Mouse (Mus musculus) adrenal gland, postnatal 10 days (tissue): ENCODE results near the gene Fam98a. TPM values are rescaled to one million over a fixed set of nuclear protein-coding genes. Genes with fewer than 3 reads are reported as not detected.

Source experiments
- DNase-seq: peaks from one replicate; pipeline ENCODE4 v3.0.0; 2021; ENCODE audit warnings: mixed read lengths
- long read RNA-seq, 2 experiments: library from polyadenylated mRNA; stranded (forward); transcript quantifications; one replicate each; pipeline ENCODE4 v2.0.0; 2021
- total RNA-seq, 2 experiments: library from RNA; stranded (reverse); gene quantifications; 2 replicates each; pipeline ENCODE4 v1.2.3; 2021

Gene Fam98a
- 10 to 100 TPM; 24.8 to 32.8 TPM for total RNA-seq
- long read RNA-seq, experiment 1, transcript Fam98a-201 (8 exons, 2,817 nt), result major isoform, 22 of 23 reads
- long read RNA-seq, experiment 1, partial matches to known transcripts, result 1 of 23 reads
- long read RNA-seq, experiment 1, other reads (novel, unspliced or antisense), result 0 of 23 reads
- long read RNA-seq, experiment 2, transcript Fam98a-201 (8 exons, 2,817 nt), result major isoform, 5 of 7 reads
- long read RNA-seq, experiment 2, partial matches to known transcripts, result 0 of 7 reads
- long read RNA-seq, experiment 2, other reads (novel, unspliced or antisense), result 2 of 7 reads

GRCm38 (mm10) chr17:75551512-75552400 is at the start of gene Fam98a:
TSS of gene Fam98a (minus strand) at chr17:75551946.
- peak; percentile 99 for DNase-seq

GRCm38 (mm10) chr17:75598652-75599051 is 46.9 kb upstream of the Fam98a start:
- DNase-seq, result no peak

GRCm38 (mm10) chr17:75582738-75583137 is 31.0 kb upstream of the Fam98a start:
- no peak for DNase-seq

DNA sequence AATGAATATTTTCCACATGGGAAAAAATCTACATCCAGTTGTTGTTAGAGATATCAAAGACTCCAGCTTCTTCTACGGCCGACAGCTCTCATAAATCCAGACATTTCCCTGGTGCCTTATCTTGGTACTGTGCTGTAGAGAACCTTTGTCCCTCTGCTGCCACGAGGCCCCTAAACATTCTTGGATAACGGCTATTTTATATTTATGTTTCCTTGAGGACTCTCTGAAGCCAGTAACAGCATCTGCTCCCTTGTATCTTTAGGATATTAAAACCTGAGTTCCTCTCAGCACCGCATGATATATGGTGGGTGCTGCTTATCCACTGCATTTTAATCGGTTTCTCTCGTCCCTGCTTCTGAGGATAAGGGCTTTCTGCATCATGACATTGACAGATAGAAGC is 23.9 kb upstream of the Fam98a start:
- DNase-seq, result no peak

DNA sequence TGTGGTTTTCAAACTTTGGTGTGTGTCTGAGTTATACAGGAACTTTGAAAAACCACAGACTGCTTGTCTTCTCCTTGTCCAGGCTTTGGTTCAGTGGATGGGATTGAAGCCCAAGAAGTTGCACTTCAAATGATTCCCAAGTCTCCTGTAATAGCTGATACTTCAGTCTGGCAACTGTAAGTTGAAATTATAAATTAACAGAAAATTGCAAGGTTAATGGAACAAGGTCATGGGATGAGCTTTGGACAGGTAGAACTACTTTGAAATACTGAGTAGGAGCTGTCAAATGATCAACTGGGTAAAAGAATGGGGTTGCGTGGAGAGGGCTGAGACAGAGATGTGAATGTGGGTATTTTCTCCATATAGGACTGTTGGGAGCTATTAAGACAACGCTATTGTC is 6.3 kb upstream of the Fam98a start:
- no peak for DNase-seq

DNA sequence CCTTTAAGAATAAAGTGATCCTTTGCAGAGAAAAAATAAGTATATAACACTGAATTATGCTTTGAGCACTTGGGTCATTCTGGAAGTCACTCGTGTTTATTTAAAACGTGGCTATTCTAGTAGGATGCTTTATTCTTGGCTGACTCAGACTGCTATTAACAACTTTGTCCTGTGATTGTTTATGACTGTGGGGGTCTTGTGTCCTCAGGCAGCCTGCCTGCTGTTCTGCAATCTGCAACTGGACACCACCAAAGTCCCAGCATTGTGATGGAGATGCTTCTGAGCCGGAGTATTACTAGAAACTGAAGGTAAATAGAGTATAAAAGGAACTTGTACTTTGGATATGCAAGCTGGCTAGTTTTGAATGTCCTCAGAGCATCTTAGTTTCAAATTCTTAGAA is 5.3 kb upstream of the Fam98a start:
- DNase-seq, result no peak

DNA sequence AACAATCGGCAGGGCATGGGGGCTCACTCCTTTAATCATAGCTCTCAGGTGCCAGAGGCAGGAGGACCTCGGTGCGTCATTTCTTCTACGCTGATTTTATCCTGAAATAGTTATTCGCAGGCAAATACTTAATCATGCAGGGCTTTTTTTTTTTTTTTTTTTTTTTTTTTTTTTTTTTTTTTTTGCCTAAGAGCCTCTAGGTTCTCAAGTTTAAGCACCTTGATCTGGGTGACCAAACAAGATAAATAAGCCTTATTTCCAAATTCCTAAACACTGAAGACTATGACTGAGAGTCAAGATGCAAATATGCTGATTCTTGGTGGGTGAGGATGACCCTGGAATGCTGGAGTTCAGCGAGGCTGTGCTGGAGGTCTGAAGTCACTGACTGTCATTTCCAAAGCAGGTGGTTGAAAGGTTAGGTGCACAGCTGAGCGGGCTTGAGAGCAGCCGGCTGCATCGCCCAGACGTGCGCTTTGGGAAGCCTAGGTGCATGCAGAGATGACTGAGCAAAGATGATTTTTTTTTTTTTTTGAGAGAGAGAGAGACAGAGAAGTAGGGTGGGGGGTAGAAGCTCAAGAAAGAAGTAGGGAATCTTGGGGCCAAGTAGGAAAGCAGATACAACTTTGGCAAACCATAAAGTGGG is 854 bp downstream of the Fam98a start:
- peak; percentile 19 for DNase-seq

GRCm38 (mm10) chr17:75544262-75544661 is 7.5 kb downstream of the Fam98a start:
- peak; percentile 43 for DNase-seq

GRCm38 (mm10) chr17:75543434-75543833 is 8.3 kb downstream of the Fam98a start:
- no peak for DNase-seq

DNA sequence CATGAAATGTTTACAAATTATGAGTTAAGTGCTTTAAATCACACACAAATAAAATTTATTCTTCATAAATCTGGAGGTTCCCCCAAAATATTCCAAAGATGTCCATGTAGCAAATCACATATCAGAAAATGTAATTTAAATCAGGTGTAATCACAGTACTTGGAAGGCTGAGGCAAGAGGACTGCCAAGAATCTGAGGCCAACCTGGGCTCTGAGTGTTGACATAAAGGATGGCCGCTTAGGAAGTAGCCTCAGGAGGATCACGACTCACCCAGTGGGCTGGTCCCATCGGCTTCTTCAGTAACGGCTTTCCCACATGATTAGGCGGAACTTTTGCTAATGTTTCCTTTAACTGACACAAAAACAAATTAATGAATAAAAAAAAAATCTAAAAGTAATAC is 11.9 kb downstream of the Fam98a start:
- DNase-seq, result no peak

DNA sequence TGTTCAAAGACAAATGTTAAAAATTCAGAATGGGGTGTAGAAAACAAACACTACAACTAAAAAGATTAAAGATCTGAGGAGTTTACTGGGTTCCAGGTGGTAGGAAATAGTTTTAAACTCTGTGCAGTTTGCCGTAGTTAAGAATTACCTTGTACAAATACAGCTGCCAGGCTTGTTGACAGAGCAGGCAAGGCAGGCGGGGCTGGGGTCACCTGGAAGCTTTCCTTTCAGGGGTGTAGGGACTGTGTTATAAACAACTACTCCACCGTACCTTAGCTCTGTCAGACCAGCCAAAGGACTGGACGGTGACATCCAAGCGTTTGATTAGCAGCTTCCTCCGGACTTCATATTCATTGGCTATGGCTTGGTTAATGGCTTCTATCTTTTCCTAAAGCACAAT is 12.6 kb downstream of the Fam98a start:
- DNase-seq, result no peak

- no peak for DNase-seq
These were observed 13.3 kb downstream of the Fam98a start for GRCm38 (mm10) chr17:75538431-75538830.

GRCm38 (mm10) chr17:75537050-75537445 is 14.7 kb downstream of the Fam98a start:
- no peak for DNase-seq

- peak; percentile 53 for DNase-seq
These were observed 15.2 kb downstream of the Fam98a start for GRCm38 (mm10) chr17:75536396-75537049.

DNA sequence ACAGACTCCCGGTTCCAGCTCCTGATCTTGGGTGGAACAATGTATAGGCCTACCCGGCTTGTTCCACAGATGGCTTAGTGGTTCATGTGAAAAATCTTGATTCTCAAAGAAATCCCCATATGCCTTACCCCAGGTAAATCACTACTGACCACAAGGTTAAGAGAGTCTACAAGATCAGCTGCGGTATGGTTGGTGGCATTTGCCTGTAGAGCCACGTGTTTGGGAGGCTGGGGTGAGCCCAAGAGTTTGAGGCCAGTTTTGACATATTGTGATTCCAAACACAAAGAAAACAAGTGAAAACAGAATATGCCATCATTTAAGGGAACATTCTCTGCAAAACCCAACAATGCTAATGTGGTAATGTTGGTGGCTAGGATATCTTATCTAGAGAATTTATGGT is 16.1 kb downstream of the Fam98a start:
- no peak for DNase-seq

- no peak for DNase-seq
These were observed 17.3 kb downstream of the Fam98a start for GRCm38 (mm10) chr17:75534314-75535020.

DNA sequence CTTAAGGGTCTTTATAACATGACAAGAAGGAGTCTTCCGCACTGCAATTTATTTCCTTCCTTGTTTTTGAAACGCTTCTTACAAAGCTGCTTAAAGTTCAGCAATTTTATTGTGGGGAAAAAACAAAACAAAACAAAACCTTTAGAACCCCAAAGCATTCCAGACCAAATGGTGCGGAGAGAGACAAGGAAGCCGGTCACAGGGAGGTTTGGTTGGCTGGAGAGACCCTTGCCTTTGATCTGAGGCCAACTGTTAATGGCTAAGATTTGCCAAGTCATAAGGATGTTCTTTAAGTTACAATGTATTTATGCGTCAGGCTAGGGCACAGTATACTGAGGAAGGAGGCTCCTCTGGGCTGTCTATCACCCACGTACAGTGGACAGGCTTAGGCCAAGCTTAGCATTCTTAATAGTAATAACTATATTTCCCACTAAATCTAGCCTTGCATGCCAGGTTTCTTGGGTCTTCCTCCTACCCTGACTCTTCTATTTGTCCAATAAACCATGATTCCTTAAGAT is 19.2 kb downstream of the Fam98a start:
- no peak for DNase-seq

- DNase-seq, result no peak
These were observed 22.4 kb downstream of the Fam98a start for GRCm38 (mm10) chr17:75529222-75529935.

DNA sequence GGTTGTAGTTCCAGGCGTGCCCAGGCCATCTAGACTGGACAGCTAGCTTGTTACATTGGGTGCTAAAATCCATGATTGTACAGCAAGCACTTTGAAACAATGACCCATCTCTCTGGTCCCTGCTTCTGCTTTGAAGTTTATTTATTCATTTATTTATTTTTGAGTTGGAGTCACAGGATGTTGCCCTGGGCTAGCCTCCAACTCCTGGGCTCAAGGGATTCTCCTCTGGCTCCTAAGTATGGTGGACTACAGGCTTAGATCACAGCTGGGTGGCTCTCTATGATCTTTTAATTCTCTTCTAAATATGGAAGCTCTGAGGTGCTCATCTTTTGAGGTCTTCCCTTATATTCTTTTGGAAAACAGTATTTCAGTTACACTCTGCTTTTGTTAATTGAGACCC is 25.3 kb downstream of the Fam98a start:
- no peak for DNase-seq

- DNase-seq, result no peak
These were observed 27.9 kb downstream of the Fam98a start for GRCm38 (mm10) chr17:75523812-75524211.
